Mouse (Mus musculus) mouse embryonic stem cell (cell line): ENCODE measurements around the gene Tgm4.

ENCODE experiments used
- in situ Hi-C, 2 experiments: fragments of 300-500 bp; cut with MboI; formaldehyde crosslinking; loops; 1 replicate in 1 of 2; 3 replicates in 1 of 2; pipeline ENCODE4 v1.14.3; 2019 to 2020; ENCODE audit warnings: low sequenced_read_pairs in 2 of 2, low pct_unique_long_range_greater_than_20kb in 1 of 2, mixed read lengths in 1 of 2; ENCODE audit not compliant: unreplicated experiment in 1 of 2

Tgm4 gene

GRCm38 (mm10) chr9:123034426-123034825, at the start of gene Tgm4:
TSS of gene Tgm4 (plus strand) at chr9:123034726.
- in situ Hi-C loops, result no loop called here

DNA sequence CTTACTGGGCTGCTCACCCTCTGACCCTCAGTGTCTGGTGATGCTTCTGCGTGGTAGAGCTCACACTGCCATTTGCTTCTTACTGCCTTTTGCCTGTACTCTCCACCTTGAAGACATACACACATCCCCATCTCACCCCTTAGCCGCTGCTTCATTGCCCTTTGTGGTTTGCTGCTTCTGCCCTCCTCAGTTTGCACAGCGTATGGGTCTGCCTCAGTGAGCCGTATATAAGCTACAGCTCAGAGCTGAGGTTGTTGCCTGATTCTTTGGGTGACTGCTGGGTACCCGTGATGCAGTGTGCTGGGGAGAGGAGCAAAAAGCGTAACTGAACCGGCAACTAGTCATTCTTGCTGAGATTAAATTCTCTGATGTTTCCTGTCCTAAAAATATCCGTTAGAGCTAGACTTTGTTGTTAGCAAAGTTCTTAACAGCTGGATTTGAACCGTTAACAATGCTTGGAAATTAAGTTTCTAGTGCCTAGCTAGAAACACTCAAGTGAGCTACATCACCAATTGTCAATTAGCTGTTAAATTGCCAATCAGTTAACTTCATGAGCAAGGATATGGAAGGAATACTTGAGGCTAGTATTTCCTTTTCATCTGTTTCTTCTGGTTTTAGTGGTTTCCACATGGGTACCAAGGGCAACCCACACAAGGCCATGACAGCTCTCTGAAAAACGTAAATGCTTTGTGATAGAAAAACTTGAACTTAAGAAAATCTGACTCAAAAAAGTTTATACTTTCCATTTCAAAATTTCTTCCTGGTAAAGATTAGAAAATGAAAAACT, 35.9 kb upstream of the Tgm4 start:
- in situ Hi-C loops, result no loop called here

GRCm38 (mm10) chr9:122999193-122999586, 35.3 kb upstream of the Tgm4 start:
- in situ Hi-C loops, result no loop called here

DNA sequence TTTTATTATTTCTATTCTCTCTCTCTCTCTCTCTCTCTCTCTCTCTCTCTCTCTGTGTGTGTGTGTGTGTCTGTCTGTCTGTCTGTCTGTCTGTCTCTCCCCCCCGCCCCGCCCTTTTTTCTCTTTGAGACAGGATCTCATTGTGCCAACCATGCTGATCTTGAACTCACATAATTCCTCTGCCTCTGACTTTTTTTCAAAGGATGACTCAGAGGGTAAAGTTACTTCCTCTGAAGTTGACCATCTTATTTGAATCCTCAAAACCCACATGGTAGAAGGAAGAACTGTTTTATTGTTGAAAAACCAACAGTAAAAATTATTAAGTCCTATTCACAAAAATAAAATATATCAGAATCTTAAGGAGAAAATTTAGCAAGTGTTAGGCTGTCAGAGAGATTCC, 29.8 kb upstream of the Tgm4 start:
- in situ Hi-C loops, result loop anchor here in 1 of 2 experiments (5.0 kb wide), 1 partner anchor 32 kb away; no protein-coding TSS in a partner anchor

- in situ Hi-C loops, result loop anchor here in 1 of 2 experiments (5.0 kb wide), 1 partner anchor 34 kb away; no protein-coding TSS in a partner anchor
These were observed 28.5 kb upstream of the Tgm4 start for GRCm38 (mm10) chr9:123006071-123006470.

DNA sequence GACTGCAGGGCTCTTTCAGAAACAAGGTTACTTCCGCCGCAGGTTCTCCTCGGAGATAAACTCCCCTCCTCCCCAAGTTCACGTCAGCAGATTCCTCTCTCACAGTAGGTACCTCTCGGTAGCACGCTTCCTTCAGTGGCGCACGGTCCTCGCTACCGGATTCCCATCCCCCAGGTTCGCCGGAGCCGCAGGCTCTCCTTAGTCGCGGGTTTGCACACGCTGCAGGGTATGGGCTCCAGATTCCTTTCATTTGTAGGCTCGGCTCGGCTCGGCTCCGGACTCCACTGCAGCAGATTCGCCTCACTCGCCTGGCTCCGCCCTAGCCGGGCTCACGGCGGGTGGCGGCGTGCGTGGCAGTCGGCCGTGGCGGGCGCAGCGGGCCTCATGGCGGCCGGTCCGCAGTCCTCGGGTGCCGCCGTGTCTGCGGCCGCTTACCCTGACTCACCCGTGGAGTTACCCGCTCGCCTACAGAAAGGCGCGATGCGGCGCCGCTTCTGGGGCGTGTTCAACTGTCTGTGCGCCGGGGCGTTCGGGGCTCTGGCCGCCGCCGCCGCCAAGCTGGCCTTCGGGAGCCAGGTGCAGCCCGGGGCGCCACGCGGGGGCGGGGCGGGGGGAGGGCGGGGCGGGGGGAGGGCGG, 13.4 kb upstream of the Tgm4 start, which contains the start of gene Tmem42:
Gene Tmem42, plus strand, starts transcription at position 332 of the 637 bp plus-strand sequence.
- in situ Hi-C loops, result no loop called here

- in situ Hi-C loops, result no loop called here
These were observed 12.7 kb upstream of the Tgm4 start for GRCm38 (mm10) chr9:123021636-123022379.

DNA sequence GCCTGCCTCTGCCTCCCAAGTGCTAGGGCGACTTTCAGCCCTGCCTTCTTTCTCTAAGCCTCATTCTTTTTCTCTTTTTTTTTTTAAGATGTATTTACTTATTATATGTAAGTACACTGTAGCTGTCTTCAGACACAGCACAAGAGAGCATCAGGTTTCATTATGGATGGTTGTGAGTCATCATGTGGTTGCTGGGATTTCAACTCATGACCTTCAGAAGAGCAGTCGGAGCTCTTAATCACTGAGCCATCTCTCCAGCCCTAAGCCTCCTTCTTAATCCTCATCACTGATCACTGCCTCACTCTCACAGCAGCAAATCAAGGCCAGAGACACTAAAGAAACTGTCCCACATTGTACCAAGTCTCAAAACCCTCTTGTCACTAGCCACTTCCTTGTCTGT, 10.3 kb upstream of the Tgm4 start:
- in situ Hi-C loops, result no loop called here

DNA sequence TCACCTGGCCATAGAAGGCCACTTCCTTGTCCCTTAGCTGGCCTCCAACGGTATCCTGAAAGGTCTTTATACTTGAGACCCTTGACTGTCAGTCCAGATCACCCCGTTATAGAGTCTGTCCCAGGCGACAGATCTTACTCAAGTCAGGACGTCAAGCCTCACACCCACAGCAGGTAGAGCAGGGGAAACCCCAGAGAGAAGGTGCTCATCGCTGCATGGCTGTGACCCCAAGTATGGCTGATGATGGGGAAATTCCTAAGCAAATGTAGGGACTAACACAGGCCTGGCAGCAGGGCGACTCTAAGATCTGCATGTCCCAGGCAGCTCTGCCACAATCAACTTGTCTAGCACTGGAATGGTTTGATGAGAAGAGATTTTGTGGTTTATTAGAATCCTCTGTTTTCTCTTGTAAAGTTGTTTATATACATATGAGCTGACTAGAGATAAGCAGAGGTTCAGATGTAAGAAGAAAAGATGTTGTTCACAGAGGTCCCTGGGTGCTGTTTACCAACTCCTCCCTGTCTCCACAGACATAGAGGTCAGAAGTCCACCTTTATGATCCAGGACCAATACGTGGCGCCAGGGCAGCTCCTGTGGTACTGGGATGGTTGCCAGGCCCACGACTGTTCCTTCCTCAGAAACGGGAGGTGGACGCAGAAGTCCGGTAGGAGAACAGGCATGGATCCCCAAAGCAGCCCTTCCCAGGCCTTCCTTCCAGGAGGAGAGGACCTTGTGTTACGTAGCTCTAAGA, 2.9 kb upstream of the Tgm4 start:
- in situ Hi-C loops, result no loop called here

DNA sequence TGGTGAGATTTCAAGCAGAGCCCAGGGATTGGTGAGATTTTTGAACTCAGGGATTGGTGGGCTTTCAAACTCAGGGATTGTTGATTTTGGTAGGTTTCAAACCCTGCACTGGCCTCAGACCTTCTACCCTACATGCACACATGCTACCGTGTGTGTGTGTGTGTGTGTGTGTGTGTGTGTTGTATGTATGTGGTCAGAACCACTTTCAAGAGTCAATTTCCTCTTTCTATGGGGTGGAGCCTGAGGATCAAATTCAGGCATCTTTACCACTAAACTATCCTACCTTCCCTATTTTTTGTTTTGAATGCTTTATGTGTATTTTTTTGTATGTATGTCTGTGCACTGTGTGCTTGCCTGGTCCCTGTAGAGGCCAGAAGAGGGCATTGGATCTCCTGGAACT, 13.1 kb downstream of the Tgm4 start:
- in situ Hi-C loops, result no loop called here

DNA sequence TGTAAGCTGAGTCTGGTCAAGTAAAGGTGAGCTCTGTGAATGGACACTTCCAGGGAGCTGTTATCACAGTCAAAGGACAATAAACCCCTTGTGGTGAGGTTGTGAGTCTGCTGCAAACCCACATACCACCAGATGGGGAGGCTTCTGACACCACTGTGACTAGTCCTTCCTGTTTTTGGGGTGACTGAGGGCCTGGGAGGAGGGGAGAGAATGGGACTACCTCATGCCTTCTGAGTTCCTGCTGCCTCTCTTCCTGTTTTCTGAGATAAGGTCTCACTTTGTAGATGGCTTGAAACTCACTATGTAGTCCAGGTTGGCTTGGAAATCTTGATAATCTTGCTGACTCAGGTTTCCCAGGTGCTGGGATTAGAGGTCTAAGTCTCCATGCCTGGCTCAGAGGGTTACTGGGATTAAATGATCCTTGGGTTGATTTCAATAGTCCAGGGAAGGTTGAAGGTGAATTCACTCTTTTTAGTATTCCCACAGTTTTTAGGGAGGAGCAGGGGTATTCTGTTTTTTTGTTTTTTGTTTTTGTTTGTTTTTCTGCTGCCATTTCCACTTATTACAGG, 24.3 kb downstream of the Tgm4 start:
- in situ Hi-C loops, result no loop called here

DNA sequence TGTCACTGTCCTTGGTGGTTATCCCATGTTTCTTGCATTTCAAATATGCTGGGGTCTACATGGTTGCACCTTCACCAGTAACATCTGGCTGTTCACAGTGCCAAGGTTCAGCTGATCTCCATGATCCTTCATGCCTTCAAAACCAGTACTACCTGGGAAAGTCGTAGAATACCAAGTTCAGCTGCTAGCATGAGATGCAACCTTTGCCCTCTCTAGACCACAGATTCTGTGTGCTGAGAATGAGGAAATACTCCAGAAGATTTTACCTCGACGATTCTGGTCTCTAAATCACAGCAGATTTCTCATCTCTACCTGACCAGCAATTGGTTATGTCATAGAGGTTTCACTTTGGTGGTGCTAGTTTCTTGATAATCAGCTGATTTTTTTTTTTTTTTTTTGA, 25.6 kb downstream of the Tgm4 start:
- in situ Hi-C loops, result no loop called here

DNA sequence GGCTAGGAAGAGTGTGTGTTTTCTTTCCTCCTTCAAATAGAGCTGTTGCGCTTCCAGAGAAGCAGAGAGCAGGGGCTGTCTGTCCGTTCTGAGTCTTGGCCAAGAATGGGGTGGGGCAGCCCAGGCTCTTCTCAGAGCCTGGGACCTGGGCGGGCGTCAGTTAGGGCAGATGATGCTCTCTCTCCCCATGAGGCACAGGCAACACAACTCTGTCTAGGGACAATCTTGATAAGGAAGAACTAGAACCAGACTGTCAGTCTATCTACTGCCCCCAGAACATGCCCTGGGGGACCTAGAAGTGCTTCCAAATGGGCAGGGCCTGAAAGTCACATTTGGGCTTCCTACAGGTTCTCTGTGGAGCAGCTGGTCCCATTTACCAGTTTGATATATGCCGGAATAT, 44.6 kb downstream of the Tgm4 start:
- in situ Hi-C loops, result no loop called here

DNA sequence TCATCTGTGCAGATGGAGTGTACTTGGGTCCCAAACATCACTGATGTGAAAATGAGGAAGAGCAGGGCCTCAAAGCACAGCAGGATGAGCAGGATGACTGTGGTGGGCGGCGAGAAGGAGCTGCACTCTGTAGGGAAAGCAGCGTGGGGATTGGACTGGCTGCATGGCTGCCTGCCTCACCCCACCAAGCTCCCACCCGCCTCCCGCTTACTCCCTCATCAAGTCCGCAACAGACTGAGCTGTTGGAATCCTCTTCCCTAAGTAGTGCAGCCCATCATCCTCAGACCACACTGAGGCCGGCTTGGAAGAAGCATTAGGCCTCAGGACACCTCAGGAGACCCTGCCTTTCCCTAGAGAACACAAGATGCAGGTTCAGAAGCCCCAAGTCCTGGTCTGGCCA, 45.8 kb downstream of the Tgm4 start:
- in situ Hi-C loops, result no loop called here

- in situ Hi-C loops, result no loop called here
These were observed 46.3 kb downstream of the Tgm4 start for GRCm38 (mm10) chr9:123080796-123081195.

- in situ Hi-C loops, result no loop called here
These were observed 50.8 kb downstream of the Tgm4 start for GRCm38 (mm10) chr9:123085373-123085772.

- in situ Hi-C loops, result no loop called here
These were observed 53.0 kb downstream of the Tgm4 start for GRCm38 (mm10) chr9:123087558-123087957.

DNA sequence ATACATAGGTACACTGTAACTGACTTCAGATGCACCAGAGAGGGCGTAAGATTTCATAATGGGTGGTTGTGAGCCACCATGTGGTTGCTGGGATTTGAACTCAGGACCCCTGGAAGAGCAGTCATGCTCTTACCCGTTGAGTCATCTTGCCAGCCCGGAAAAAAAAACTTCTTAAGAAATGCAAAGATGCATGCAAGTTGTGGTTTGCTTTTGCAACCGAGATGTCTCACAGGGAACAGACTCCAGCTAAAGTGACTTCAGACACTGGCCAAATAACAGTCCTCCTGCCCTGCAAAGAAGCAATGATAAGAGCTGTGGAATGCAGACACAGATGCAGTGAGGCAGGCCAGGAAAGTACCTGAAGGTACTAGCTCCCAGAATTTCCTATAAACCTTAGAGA, 56.3 kb downstream of the Tgm4 start:
- in situ Hi-C loops, result no loop called here
